Mouse (Mus musculus): ENCODE measurements at regions not wholly inside any gene's neighbourhood (a gene's known extent, or its start where the extent isn't known, plus 50 kb on each side); places are given as distances from the start of the nearest gene placed in this dataset.
"Not testable (repeated sequence)": the region's sequence is repeated elsewhere in the genome, so short reads cannot be mapped to it uniquely, and the experiment has no call there.

- H3K4me2 ChIP-seq (ENCODE audit: low read depth, low read length); H3K9me3 ChIP-seq (ENCODE audit: low read length); H3K27me3 ChIP-seq (ENCODE audit: insufficient read depth, low read length); H3K4me3 ChIP-seq (ENCODE audit: low read length); H3K9ac ChIP-seq (replicated peaks; ENCODE audit: low read length); DNase-seq (ENCODE audit: low spot score); H3K36me3 ChIP-seq (ENCODE audit: insufficient read depth, low read length); ATAC-seq; H3K27ac ChIP-seq; H3K4me1 ChIP-seq (ENCODE audit: insufficient read depth, low read length): not testable (repeated sequence)
- WGBS: 33% methylated on average over 6 of the region's 6 CpGs
Observed at GRCm38 (mm10) chr12:67620137-67620910, 398.0 kb upstream of the Mdga2 start.

DNA sequence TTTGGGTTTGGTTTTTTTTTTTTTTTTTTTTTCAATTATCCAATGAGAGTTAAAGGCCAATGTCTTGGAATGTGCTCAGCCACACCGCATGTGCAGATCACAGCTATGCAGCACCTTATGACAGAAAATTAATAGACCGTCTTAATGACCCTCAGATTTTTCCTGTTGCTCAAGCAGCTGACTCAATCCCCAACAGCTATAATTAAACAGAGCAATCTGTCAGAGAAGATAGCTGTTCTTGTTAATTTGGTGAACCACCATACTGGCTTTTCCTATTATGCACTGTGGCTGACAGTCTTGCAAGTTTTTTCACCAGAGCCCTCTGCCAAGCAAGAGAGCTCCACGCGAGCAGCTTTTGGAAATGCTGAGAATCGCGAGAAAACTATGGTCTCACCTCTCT is 395.9 kb upstream of the Mdga2 start:
- H3K4me3 ChIP-seq (ENCODE audit: low read length): no peak overlapping the region
- TF ChIP-seq CTCF (IDR thresholded peaks at IDR 0.05; ENCODE audit: low read depth): no peak
- 64% methylated on average over 6 of the region's 6 CpGs for WGBS
- H3K9ac ChIP-seq (replicated peaks; ENCODE audit: low read length): no peak overlapping the region
- peak; percentile 40 for DNase-seq (ENCODE audit: low spot score)
- H3K4me1 ChIP-seq (ENCODE audit: insufficient read depth, low read length): no peaks in the 10 kb centered on the region
- H3K36me3 ChIP-seq (ENCODE audit: insufficient read depth, low read length): no peaks in the 10 kb centered on the region
- no peak overlapping the region for H3K27ac ChIP-seq
- no peak overlapping the region for H3K4me2 ChIP-seq (ENCODE audit: low read depth, low read length)
- H3K27me3 ChIP-seq (ENCODE audit: insufficient read depth, low read length): no peaks in the 10 kb centered on the region
- no peaks in the 10 kb centered on the region for H3K9me3 ChIP-seq (ENCODE audit: low read length)
- peak; percentile 69; the same call in 1 of the 2 replicates for ATAC-seq

DNA sequence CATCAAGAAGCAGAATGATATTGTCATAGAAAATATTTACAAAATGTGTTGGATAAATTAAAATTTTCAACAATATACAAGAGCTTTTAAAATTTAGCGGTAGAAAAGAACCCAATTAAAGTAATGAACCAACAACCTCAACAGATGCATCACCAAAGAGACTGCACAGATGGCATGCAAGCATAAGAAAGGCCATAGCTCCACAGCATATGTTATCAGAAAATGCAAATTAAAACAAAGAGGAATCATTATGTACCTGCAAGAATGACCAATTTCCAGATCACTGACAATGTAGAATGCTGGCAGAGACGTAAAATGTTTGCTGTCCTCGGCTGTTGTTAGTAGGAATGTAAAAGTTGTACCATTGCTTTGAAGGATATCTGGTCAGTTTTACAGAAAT is 376.6 kb upstream of the Mdga2 start:
- Histone ChIP-seq H3K9ac (replicated peaks; ENCODE audit: low read length) (no peak overlapping the region), H3K4me3 (ENCODE audit: low read length) (no peak overlapping the region), H3K9me3 (ENCODE audit: low read length) (no peaks in the 10 kb centered on the region), H3K4me2 (ENCODE audit: low read depth, low read length) (no peak overlapping the region), H3K27ac (no peak overlapping the region), H3K27me3 (ENCODE audit: insufficient read depth, low read length) (no peaks in the 10 kb centered on the region), H3K36me3 (ENCODE audit: insufficient read depth, low read length) (no peaks in the 10 kb centered on the region), H3K4me1 (ENCODE audit: insufficient read depth, low read length) (no peaks in the 10 kb centered on the region)
- 63% methylated on average over 3 of the region's 3 CpGs for WGBS
- TF ChIP-seq CTCF (IDR thresholded peaks at IDR 0.05; ENCODE audit: low read depth): no peak
- no peak for DNase-seq (ENCODE audit: low spot score)
- no peak for ATAC-seq

Data from hindbrain, postnatal 0 days (tissue).